Mouse (Mus musculus) bone marrow macrophage, adult 2 months (primary cell): Measurements from ENCODE around the gene Kif13a.

Experiments
- CTCF ChIP-seq: IDR thresholded peaks from 2 replicates; pipeline ENCODE4 v1.5.1; 2012; ENCODE audit warnings: low read depth, mild to moderate bottlenecking, low read length, moderate library complexity
- POLR2A ChIP-seq: IDR thresholded peaks from 2 replicates; pipeline ENCODE4 v1.6.1; 2012; ENCODE audit warnings: mild to moderate bottlenecking, low read depth, low read length, borderline replicate concordance

DNA sequence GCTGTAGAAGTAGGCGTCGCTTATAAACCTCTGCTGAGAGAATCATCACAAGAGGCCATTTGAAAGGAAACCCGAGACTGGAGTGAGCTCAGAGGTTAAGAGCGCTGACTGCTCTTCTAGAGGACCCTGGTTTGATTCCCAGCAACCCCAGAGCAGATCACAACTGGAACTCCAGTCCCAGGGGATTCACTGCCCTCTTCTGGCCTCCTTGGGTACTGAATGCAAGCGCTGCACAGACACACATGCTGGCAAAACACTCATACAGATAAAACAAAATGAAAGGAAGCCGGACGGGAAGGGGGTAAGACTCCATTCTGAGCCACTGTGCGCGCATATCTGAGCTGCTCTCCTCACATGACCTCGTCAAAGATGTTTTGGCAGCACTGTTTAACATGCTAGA is 94.9 kb downstream of the Kif13a start:
- no peak for TF ChIP-seq POLR2A
- no peak for TF ChIP-seq CTCF
